Mouse (Mus musculus): ENCODE data around the gene Pcbd2.
"Not testable (repeated sequence)": the region's sequence is repeated elsewhere in the genome, so short reads cannot be mapped to it uniquely, and the experiment has no call there.

Gene Pcbd2

DNA sequence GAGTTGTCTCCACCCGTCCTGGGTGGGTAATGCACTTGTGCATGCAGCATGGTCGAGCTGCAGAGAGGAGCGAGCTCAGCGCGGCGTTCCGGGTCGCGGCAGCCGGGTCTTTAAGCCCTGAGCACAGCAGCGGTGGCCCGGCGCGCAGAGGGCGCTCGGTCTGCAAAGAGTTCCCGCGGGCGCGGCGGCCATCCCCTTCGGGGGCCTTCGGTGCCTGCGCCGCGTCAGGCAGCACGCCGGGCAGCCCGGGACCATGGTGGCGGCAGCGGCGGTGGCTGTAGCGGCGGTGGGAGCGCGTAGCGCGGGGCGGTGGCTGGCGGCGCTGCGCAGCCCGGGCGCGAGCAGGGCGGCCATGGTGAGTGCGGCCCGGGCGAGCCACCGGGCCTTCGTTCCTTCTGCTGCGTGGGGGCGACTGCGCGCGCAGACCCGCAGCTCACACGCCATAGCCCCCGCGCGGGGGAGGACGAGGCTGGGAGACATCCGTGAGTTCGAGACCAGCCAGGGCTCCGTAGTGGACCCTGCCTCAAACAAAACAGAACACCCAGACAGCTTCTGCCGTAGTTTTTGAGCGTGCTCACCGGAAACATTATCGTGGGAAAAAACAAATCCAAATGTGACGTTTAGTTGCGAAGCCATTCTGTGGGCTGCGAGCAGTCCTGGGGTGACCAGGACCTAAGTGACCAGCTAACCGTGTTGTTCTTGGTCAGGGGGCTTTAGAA lies at the start of gene Pcbd2:
Pcbd2 (plus strand) TSS at position 249 of the 719 bp plus-strand sequence.
- peak; percentile 85 to 94 for DNase-seq

DNA sequence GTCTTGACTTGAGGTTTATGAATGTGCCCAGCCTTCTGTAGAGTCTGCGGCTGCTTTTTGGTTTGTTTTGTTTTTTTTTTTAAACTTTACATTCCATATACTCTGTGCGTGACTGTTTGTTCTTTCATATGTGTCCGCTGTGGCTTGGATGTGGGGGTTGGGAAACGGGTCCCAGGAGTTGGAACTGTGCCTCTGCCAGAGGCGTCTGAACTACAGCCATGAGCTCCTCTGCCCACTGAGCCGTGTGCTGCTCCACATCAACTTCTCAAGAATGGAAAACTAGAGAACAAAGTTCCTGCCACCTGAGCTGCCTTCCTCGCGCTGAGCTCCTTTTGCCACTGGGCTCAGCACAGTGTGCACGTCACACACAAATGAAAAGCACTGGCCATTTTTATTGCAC lies 45.0 kb upstream of the Pcbd2 start:
- peak; percentile 49 to 76 for DNase-seq

DNA sequence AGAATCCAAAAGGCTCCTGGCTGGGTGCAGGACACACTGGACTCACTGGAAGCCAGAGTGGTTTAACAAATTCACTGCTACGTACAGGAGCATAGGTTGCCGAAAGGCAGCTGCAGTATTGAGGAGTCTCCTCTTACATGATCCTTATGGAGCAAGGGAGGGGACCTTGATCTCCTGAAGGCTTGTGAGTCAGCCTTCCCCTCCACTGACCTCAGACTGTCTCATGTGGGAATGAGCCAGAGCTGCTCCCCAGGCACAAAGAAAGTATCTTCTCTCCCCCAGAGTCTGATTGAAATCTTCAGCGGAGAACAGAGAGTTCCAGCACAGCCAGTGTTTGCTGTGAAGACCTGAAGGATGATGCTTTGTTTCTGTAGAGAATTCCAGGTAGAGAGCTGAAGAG lies 43.6 kb upstream of the Pcbd2 start:
- no peak for DNase-seq

DNA sequence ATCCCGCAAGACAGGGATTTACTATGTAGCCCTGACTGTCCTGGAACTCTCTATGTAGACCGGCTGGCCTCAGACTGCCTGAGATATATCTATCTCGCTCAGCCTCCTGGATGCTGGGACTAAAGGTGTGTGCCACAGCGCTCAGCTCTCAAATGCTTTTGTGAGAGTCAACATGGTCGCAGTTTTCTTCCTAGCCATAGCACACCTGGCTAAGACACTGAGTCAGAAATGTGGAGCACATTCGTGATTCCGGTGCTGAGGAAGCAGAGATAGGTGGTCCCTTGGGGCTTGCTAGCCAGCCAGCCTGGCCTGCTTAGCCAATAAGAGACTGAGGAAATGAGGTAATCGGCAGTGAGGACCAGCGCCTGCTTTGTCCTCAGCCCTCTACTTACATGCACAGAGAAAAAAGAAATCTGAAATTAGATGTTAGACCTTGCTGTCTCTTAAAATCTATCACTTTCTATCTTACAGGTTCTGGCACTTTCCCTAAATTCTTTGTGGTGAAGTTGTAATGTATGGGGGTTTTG lies 41.0 kb upstream of the Pcbd2 start:
- no peak for DNase-seq

DNA sequence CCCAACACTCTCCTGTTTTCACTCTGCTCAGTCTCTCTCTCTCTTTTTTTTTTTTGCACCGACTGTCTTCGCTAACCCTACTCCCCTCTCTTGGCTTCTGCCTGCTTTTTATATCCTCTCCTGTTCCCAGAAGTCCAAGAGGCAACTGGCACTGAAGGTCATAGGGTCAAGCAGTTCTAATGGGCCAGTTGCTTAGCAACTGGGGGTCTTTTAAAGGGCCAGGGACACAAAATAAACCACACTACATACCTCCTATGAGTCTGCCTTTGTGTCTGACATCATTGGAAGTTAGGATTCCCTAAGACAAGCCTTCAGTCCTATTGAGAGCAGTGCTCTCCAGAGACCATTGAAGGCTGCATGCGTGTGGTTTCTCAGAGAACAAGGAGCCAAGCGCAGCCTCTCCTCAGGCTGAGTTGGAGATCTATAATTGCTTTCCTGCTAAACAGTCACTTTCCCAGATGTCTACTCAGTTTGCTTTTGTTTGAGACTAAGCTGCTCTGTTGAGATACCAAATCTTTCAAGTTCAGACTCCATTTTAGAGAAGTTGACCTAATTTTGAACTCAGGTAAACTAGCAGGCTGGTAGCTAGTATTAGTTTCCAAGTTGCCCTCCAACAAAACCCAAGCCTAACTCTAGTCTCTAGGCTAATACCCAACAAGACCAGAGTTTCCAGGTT lies 39.1 kb upstream of the Pcbd2 start:
- DNase-seq: no peak

DNA sequence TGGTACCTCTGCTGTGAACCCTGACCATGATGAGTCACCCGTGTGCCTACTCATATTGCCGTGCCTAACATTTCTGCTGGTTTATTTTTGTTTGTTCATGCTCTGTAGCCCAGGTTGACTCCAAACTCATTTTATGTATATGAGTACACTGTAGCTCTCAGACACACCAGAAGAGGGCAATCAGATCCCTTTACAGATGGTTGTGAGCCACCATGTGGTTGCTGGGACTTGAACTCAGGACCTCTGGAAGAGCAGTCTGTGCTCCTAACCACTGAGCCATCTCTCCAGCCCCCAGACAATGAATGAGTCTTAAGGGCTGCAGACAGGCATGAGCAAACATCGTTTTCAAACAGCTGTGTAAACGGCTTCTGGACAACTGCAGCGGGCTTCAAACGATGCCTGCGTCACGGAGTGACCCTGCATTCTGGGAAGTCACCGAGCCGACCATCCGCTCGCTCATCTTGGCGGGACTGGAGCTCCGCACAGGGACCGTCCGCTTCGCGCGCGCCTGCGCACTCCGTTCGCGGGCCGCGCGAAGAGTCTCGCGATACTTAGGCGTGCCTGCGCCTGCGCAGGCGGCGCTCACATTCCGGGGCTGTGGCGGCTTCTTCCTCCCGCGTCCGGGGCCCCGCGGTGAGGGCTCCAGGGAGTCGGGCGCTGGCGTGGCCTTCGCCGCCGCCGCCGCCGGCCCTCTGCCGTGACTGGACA lies 34.5 kb upstream of the Pcbd2 start, which contains the start of gene B230219D22Rik:
B230219D22Rik (plus strand) TSS at position 590 of the 708 bp plus-strand sequence.
- DNase-seq: peak; percentile 89 to 94

DNA sequence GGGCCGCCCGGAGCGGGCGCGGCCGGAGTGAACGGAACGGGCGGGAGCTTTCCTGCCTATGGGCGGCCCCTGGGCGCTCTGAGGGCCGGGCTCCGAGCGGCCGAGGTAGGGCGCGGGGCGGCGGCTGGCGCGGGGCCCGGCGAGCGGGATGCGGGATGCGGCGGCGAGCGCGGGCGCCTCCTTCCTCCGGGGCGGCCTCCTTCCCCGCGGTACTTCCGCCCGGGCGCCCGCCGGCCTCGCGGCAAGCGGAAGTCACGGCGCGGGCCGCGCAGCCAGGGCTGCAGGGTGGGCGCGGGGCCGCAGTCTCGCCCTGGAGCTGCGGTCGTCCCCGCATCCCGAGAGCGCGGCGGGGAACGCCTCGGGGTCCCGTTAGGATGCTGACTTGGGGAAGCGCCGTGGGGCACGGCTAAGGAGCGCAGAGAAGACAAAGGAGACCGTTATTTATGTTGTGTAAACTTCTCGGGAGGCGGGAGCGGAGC lies 33.9 kb upstream of the Pcbd2 start:
- peak; percentile 28 to 66 for DNase-seq

DNA sequence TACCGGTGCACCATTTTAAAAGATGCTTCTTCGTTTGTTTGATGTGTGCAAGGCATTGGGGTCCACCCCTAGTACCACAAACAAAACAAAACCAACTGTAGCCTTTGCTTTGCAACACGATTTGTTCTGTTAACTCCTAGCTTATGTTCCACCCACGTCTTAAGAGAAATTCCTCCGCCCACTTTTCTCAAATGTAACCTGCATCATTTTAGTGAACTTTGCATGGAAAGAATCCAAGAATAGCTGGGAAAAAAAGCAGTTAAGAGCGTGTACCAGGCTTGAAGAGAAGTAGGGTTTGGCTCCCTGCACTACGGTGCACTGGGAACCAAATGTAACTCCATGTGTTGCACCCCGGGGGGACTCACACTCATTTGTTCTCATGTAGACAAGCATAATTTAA lies 33.1 kb upstream of the Pcbd2 start:
- no peak for DNase-seq

DNA sequence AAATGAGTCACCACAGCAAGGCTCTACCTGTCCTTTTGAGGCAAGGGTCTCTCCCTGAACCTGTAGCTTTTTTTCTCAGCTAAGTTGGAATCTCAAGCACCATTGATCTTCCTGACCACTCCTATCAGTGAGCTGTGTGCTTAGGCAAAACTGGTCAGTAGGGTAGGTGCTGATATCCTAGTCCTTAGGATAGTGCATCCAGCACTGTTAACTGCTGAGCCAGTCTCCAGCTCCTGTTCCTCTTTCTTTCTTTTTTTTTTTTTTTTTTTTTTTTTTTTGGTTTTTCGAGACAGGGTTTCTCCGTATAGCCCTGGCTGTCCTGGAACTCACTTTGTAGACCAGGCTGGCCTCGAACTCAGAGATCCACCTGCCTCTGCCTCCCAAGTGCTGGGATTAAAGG lies 31.2 kb upstream of the Pcbd2 start:
- DNase-seq: not testable (repeated sequence)

DNA sequence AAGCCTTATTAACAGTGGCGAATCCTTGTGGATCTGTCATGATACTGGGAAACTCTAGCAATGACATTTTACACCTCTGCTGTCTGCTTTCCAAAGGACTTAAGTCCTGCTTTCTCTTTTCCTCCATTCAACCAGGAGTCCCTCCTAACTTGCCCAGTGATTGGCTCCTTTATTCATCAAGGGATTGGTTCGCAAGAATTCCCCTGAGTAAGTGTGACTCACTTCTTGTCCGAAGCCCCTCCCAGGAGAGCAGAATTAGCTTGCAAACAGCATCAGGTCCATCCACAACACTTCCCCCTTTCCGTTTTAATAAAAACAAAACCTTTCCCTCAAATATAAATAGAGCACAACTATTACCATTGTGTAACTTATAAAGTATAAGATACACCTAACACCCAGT lies 22.9 kb upstream of the Pcbd2 start:
- no peak for DNase-seq

DNA sequence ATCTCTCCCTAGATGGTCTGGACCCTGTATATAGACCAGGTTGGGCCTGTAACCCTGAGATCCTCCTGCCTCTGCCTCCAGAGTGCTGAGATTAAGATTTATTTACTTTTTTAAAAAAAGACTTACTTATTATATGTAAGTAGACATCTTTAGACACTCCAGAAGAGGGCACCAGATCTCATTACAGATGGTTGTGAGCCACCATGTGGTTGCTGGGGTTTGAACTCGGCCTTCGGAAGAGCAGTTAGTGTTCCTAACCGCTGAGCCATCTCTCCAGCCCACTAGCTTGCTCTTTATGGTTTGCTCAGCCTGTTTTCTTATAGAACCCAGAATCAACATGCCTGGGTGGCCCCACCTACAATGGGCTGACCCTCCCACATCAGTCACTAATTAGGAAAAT lies 14.3 kb upstream of the Pcbd2 start:
- no peak for DNase-seq

DNA sequence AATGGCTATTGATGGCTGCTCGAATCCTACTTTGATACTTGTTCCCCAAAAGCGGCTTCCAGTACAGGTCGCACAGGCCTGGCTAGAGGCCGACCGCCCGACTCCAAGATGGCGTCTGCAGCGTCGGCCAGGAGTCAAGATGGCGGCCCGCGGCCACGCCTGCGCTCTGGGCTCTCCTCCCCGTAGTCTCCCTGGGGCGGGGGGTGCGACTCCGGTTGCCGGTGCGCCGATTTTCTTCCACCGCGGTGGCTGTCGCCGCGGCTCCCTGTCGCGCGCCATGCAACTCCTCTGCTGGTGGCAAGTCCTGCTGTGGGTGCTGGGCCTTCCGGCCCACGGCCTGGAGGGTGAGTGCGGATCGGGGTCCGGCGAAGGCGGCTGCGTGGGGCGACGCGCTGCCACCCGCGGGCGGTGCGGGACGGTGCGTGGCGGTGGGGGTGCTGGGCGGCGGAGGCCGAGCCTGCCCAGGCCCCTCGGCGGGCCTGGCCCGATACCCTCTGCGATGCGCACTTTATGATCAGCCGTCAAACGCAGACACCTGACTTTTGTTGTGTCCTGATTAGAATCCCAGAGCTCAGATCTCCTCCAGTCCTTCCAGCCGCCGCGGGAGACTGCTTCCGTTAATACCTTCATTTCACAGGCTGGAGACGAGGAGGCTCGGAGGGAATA lies 12.5 kb upstream of the Pcbd2 start, which contains the start of gene Txndc15:
Txndc15 (plus strand) TSS at position 150 of the 666 bp plus-strand sequence.
- DNase-seq: peak; percentile 85 to 90

DNA sequence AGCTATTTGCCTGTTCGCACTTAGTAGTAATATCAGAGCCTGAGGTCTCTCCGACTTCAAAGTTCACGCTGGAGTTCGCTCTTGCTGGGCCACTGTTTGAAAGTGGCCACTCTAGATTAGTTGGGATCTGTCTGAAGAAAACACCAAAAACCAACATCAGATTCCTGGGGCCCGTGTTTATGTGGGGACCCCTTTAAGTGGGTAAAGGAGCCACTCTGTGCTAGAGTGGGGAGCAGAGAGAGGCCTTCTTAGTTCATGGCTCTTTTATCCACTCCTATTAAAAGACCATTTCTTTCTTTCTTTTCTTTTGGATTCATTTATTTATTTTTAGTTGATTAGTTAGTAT lies 12.0 kb upstream of the Pcbd2 start:
- no peak for DNase-seq

DNA sequence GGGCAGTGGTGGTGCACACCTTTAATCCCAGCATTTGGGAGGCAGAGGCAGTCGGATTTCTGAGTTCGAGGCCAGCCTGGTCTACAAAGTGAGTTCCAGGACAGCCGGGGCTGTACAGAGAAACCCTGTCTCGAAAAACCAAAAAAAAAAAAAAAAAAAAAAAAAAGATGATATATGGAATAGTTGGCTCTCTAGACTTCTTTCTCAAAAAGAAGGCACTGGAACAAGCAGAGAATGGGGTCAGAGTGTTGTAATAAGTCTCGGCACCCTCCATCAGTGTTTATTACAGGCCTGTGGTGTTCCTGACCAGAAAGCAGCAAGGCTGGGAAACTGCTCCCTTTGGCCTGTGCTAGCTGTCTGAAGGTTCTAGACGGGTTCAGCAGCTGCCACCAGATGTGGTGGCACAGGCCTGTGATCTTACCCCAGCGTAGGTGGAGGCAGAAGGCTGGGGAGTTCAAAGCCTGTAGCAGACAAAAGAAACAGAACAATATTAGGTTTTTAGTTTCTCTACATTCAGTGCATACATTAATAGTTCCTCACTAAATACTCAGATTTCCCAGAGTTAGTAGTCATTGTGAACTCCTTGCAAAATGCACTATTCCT lies 11.2 kb upstream of the Pcbd2 start:
- no peak for DNase-seq

DNA sequence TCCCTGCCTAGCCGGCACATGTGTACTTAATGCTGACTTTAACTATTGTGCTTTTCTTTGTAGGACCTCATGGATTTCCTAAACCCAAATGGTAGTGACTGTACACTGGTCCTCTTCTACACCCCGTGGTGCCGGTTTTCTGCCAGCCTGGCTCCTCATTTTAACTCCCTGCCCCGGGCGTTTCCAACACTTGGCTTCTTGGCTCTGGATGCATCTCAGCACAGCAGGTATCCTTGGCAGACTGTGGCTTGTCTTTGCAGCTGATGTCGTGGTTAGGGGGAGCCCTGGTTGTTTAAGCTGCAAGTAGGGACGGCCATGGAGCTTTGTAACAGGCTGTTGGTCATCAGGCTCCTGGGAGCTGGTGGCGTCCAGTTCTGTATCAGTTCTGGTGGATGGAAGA lies 5.7 kb upstream of the Pcbd2 start:
- no peak for DNase-seq

DNA sequence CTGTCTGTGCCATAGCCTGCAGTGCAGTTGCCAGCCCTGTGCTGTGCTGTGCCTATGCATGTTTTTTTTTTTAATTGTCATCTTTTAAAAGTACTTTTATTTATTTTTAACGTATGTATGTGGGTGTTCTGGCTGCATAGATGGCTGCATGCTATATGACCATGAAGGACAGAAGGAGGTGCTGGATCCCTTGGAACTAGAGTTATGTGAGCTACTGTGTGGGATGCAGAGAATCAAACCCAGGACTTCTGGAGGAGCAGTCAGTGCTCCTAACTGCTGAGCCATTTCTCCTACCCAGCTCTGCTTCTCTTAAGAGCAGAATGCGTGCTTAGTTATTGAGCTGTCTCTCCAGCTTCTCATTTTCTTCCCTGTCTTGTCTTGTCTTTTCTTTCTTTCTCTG lies 5.2 kb upstream of the Pcbd2 start:
- DNase-seq: no peak

DNA sequence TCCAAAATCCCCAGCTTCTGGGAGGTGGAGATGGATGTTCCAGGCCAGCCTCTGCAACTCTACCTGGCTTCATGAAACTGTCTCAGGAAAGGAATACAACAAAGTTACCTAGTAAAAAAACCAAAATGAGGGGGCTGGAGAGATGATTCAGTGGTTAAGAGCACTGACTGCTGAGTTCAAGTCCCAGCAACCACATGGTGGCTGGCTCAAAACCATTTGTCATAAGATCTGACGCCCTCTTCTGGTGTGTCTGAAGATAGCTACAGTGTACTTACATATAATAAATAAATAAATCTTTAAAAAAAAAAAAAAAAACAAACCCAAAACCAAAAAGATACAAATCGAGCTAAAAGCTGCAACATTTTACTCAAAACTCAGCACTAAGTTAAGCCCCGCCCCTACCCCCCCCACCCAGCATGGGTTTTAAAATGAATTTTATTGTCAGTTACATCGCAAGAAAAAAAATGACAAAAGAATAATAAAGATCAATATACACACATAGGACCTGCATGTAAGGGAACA lies 509 bp upstream of the Pcbd2 start:
- peak in 1 of 2 experiments; percentile 9 for DNase-seq

DNA sequence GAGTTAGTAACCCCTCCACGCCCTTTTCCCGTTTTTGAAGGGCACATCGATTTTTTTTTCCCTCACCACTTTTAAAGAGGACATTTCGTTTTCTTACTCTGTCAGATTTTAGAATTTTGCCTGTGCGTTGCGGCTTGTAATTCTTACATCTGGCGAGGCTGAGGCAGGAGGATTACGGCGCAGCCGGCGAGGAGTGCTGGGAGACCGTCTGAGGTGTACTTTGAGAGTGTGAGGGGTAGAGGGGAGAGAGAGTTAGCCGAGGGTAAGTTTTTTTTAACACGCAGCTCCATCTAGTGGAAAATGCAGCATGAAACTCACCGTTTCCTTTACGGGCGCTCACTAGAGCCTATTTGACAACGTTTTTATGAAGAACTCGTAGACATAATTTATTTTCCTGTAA lies 671 bp downstream of the Pcbd2 start:
- peak; percentile 67 to 80 for DNase-seq

DNA sequence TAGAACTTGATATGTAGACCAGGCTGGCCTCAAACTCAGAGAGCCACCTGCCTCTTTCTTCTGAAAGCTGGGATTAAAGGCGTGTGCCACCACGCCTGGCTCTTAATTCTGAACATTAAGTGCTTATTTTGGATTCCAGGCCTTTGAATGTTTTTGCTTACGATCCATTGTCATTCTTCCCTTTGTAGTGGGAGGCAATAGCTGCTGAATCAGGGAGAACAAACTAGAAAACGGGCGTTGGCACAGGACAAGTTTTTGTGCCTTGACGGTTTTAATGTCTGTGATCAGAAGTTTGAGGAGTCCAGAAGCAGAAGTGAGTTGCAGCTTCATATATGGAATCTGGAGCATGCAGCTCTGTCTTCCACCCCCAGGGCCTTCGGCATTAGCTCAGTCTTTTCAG lies 3.5 kb downstream of the Pcbd2 start:
- DNase-seq: no peak

DNA sequence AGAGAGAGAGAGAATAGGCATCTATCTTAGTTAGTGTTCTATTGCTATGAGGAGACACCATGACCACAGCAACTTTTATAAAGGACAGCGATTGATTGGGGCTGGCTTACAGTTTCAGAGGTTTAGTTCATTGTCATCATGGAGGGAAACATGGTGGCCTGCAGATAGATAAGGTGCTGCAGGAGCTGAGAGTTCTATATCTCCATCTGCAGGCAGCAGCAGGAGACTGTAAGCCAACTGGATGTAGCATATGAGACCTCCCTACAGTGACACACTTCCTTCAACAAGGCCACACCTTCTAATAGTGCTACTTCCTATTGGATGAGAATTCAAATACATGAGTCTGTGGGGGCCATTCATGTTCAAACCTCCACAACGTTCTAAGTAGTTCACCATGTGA lies 5.0 kb downstream of the Pcbd2 start:
- no peak for DNase-seq

DNA sequence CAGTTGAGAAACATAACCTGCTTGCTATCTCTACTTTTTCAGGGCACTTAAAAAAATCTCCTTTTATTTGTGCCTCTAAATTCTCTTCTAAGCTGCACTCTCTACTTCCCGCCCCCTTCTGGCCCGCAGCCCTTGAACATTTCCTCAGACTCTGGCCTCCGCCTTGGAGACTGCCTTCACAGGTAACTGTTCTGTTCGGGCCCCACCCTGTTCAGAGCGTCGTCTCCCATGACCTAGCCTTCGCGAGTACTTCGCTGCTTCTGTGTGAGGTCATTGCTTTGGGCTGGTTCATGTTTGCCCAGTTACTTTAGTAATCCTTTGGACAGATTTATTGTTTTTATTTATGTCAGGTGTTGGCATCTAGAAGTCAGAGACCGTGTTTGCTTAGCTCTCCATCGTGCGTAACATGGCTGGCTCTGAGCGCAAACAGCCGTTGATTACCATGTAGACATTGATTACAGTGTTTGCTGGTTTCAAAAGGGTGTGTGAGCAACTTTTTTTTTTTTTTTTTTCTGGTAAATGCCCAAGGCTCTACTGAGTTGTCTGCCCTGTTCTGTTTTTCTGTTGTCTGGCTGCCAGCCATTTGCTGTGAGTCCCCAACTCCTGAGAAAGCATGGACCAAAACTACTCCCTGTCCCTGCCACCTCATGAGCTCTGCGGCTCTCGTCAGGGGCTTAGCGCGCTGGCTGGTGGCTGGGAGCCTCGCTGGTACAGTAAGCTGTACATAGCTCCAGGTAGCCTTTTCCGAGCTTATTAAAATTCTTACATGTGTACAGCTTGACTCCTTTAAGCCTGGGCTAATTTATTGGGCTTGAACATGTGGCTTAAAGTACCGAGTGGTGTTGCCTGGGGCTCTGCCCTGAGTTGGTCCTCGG lies 6.7 kb downstream of the Pcbd2 start:
- DNase-seq: no peak

Measured in kidney, postnatal 25 days (tissue).